Mouse (Mus musculus) olfactory bulb, adult 2 months (tissue): ENCODE measurements around the gene Bcat1.

ENCODE experiments used
- CTCF ChIP-seq: fragments of 200-500 bp; IDR thresholded peaks from 2 replicates; pipeline ENCODE4 v1.5.1; 2012; ENCODE audit warnings: low read depth, mild to moderate bottlenecking, low read length, moderate library complexity; ENCODE audit not compliant: insufficient read depth
- POLR2A ChIP-seq: fragments of 200-500 bp; IDR thresholded peaks from 2 replicates; pipeline ENCODE4 v1.6.1; 2012; ENCODE audit warnings: mild to moderate bottlenecking, low read depth, low read length, moderate library complexity; ENCODE audit not compliant: insufficient read depth

GRCm38 (mm10) chr6:145115476-145116097, 39.6 kb upstream of the Bcat1 start, which contains the start of gene Lrmp:
- TF ChIP-seq POLR2A (no peak), CTCF (no peak)
